Mouse (Mus musculus) brain, embryonic 14.5 days (tissue): Measurements from ENCODE around the gene Styx. TPM values are rescaled to one million over a fixed set of nuclear protein-coding genes. Genes with fewer than 3 reads are reported as not detected.
A peak's percentile ranks its signal among the peaks of the same experiment; 100 is the strongest.

ENCODE experiments used
- DNase-seq: peaks from one replicate; pipeline ENCODE4 v3.0.0-alpha.2; 2011; ENCODE audit warnings: low read depth
- CTCF ChIP-seq: fragments of 200-500 bp; IDR thresholded peaks from 2 replicates; pipeline ENCODE4 v1.5.1; 2012; ENCODE audit warnings: inconsistent platforms, mild to moderate bottlenecking, moderate library complexity, borderline replicate concordance; ENCODE audit not compliant: insufficient read depth, insufficient read length; ENCODE audit errors: extremely low read depth
- POLR2A ChIP-seq: fragments of 200-500 bp; IDR thresholded peaks from 2 replicates; pipeline ENCODE4 v1.6.1; 2012; ENCODE audit warnings: mild to moderate bottlenecking, inconsistent platforms, borderline replicate concordance; ENCODE audit not compliant: poor library complexity, insufficient read depth, insufficient read length, severe bottlenecking; ENCODE audit errors: extremely low read depth
- polyA plus RNA-seq: library from polyadenylated mRNA; depleted of rRNA; stranded (reverse); fragments of >200 nt; gene quantifications from 2 replicates; pipeline ENCODE4 v1.2.3, GENCODE M21; 2012; rRNA removed

Styx gene
- 22.9 and 25.4 TPM in 2 replicates for polyA plus RNA-seq

GRCm38 (mm10) chr14:45350931-45351859 lies at the start of gene Styx:
Gene Styx (plus strand): TSS chr14:45351093.
- peak; percentile 57; the same call in 1 of the 2 replicates for TF ChIP-seq POLR2A
- TF ChIP-seq CTCF = no peak
- peak; percentile 97 for DNase-seq

DNA sequence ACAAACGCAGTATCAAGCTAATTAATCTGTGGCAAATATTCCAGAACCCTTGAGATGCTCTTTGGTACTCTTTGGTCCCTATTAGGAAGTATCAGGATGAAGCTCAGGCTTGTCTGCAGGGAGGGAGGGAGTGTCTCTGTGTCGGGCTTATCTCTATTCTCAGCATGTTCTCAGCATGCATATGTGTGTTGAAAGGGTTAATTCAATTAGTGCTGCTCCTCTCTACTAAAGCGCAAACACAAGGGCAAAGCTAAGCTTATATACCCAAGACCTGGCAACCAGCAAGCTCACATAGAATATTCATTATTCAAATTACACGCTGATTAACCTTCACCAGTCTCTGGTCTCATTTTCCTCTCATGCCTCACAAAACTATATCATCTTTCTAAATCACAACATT lies 47.0 kb upstream of the Styx start:
- peak; percentile 80 for DNase-seq
- TF ChIP-seq POLR2A = no peak
- no peak for TF ChIP-seq CTCF

DNA sequence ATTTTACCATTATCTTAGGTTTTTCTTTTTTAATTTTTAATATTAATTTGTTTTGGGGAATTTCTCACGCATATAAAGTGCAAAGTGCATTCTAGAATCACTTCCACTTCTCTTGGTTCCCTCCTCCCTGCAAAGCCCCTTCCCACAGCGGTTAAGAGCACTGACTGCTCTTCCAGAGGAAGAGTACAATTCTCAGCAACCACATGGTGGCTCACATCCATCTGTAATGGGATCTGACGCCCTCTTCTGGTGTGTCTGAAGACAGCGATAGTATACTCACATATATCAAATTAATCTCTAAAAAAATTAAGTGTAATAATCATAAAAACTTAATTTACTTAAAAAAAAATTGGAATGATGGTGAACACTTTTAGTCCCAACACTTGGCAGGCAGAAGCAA lies 46.5 kb upstream of the Styx start:
- TF ChIP-seq POLR2A (no peak), CTCF (peak; percentile 19; the same call in 1 of the 2 replicates)
- peak; percentile 39 for DNase-seq

DNA sequence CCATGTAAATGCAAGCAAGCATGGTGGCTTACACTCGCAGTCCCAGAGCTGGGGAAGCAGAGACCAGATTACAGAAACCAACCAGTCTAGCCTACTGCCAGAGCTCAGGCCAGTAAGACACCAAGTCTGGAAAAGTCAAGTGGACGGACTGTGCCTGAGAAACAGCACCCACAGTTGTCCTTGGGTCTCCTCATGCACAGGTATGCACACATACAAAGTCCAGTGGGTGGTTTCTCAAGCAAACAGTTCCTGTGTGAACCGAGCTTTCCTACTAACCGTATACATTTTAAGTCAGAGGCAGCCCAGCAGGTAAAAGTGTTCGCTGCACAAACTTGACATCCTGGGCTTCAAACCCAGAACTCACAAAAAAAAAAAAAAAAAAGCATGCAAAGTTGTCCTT lies 45.0 kb upstream of the Styx start:
- DNase-seq = no peak
- no peak for TF ChIP-seq POLR2A
- no peak for TF ChIP-seq CTCF

- TF ChIP-seq POLR2A (no peak), CTCF (no peak)
- no peak for DNase-seq
Observed at GRCm38 (mm10) chr14:45307630-45308328, 43.1 kb upstream of the Styx start.

DNA sequence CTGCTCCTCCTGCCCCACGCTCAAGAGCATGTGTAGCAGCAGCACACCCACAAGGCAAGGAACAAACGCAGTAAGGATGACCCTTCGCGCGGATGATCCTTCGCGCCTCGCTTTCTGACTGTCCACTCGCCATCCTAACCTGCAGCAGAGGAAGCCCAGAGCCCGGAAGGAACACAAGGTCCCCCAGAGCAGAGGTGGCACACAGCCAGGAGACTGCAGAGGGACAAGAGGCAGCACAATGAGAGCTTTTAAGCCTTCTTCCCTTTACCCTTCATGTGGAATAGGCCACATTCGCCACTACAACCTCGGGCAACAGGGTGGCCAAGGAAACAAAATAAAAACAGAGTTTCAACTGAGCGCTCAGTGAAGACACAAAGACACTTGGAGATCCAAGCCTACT lies 41.2 kb upstream of the Styx start:
- no peak for TF ChIP-seq CTCF
- no peak for TF ChIP-seq POLR2A
- DNase-seq = no peak

GRCm38 (mm10) chr14:45310101-45310500 lies 40.8 kb upstream of the Styx start:
- TF ChIP-seq POLR2A = no peak
- no peak for TF ChIP-seq CTCF
- no peak for DNase-seq

GRCm38 (mm10) chr14:45316927-45317326 lies 34.0 kb upstream of the Styx start:
- DNase-seq = no peak
- no peak for TF ChIP-seq POLR2A
- TF ChIP-seq CTCF = no peak

- peak; percentile 47 for DNase-seq
- TF ChIP-seq CTCF = no peak
- TF ChIP-seq POLR2A = no peak
Observed at GRCm38 (mm10) chr14:45317921-45318411, 32.9 kb upstream of the Styx start.

DNA sequence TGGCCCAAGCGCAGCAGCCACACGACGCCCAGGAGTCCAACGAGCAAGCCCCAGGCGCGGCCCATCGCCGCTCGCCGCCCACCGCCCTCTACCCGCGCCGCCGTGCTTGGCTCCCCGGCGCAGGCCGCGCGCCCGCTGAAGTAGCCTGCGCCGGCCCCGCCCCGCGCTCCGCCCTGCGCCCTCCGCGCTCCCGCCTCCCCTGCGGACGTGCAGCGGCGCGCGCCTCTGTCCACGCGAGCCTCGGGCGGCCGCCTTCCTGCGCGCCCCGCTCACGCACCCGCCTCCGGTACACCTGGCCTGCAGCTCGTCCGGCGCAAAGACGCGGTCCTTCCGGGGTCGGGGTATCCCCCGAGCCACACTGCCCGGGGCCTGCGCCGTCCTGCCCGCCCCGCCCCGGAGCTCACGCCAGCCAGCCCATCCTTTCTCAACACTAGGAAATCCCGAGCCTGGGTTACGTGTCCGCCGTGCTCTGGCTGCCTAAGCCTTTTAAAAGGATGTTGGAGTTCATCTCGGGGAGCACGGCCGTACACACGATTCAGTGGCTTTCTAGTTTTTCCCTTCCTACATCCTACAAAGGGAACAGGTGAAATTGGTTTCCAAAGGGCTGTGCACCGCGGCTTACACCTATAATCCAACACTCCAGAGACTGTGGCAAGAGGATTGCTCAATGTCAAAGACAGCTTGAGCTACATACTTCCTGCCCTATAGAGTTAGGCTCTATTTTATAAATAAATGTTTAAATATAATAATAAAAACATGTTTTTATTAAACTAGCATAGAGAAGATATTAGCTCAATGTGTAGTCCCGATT lies 32.3 kb upstream of the Styx start, which contains the start of gene Ero1l:
Gene Ero1l (minus strand): TSS at position 346 of the 811 bp plus-strand sequence.
- TF ChIP-seq CTCF (no peak), POLR2A (peak; percentile 96)
- DNase-seq = peak; percentile 93

DNA sequence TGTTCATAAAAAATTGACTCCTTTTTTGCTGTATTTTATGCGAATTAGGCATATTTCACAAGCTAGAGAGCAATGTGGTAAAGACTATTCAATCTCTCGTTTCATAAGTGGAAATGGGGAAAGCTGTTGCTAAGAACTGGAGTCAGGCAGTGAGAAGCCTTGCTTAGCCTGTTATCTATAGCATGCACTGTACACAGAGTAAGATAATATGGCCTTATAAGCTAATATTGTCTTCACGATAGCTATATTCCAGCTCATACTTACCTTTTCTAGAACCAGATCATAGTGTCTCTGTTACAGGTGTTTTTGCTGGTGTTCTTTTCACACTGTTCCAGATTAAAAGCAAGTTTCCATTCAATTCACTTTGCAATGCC lies 31.7 kb upstream of the Styx start:
- DNase-seq = peak; percentile 15
- TF ChIP-seq CTCF (no peak), POLR2A (no peak)

DNA sequence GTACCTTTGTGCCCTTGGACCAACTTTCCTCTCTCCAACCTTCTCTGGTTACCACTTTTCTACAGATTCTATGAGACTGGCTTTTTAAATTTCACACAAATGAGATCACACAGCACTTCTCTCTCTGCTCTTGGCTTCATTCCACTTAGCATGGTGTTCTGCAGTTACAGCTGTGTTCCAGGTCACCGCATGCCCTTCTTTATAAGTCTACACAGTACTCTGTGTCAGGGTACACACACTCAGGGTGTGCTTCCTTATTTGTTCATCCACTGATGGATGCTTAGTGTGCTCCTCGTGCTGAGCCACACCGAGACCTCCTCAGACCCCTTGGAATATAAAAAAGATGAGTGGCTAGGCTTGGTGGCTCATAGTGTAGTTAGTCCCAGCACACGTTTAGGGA lies 30.8 kb upstream of the Styx start:
- no peak for DNase-seq
- TF ChIP-seq CTCF (no peak), POLR2A (no peak)
